Mouse (Mus musculus) C2C12 (cell line): ENCODE data around the gene Gja5.

Source experiments
- CTCF ChIP-seq: IDR thresholded peaks from one replicate; pipeline ENCODE4 v1.5.1; 2011; ENCODE audit not compliant: control insufficient read depth, insufficient read depth, insufficient read length
- MYOG ChIP-seq: IDR thresholded peaks from one replicate; pipeline ENCODE4 v1.6.1; 2011; ENCODE audit not compliant: control insufficient read depth, insufficient read length; ENCODE audit errors: extremely low read depth
- USF1 ChIP-seq: IDR thresholded peaks from one replicate; pipeline ENCODE4 v1.6.1; 2011; ENCODE audit warnings: low read depth, mild to moderate bottlenecking, control low read depth, moderate library complexity

DNA sequence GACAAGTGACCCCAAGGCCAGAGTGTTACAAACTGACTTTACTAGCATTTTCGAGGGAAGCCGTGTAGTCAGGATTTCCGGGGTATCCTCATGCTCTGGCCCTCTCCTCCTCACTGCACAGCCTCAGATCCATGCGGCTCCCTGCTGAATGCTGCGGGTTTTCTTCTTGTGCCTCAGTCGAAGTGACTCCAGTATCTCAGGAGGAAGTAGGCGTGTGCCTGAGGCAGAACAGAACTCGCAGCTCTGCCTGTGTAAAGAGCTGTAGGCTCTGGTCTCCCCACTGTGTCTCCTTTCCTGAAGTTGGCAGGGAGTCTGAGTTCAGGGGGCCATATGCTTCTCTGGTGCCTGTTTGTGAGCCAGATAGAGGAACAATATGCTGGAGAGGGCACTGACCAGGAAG lies 33.4 kb upstream of the Gja5 start:
- TF ChIP-seq USF1 (no peak), CTCF (no peak), MYOG (no peak)
